Mouse (Mus musculus) lung, postnatal 0 days (tissue): ENCODE measurements at regions not wholly inside any gene's neighbourhood (a gene's known extent, or its start where the extent isn't known, plus 50 kb on each side); places are given as distances from the start of the nearest gene placed in this dataset.

Experiments used
- CTCF ChIP-seq: IDR thresholded peaks from 2 replicates; pipeline ENCODE4 v1.5.1; 2016; ENCODE audit warnings: antibody characterized with exemption, mild to moderate bottlenecking
- EP300 ChIP-seq: IDR thresholded peaks from 2 replicates; pipeline ENCODE4 v1.6.1; 2016; ENCODE audit warnings: antibody characterized with exemption, mild to moderate bottlenecking, control low read depth

- TF ChIP-seq CTCF (peak; percentile 74), EP300 (no peak)
Observed at GRCm38 (mm10) chr3:16466388-16466787, 460.2 kb upstream of the Gm5150 start.
